Mouse (Mus musculus) CH12.LX (cell line): ENCODE measurements around the gene Slc31a1. TPM values are rescaled to one million over a fixed set of nuclear protein-coding genes. Genes with fewer than 3 reads are reported as not detected.
A peak's percentile ranks its signal among the peaks of the same experiment; 100 is the strongest.

ENCODE experiments used
- DNase-seq: peaks from one replicate; pipeline ENCODE4 v3.0.0-alpha.2; 2013; ENCODE audit errors: extremely low read depth
- H3K27ac ChIP-seq: 2 replicates; pipeline ENCODE4 v1.5.1; 2012; ENCODE audit warnings: low read depth, mild to moderate bottlenecking, control low read depth, moderate library complexity; ENCODE audit not compliant: insufficient read depth
- H3K27me3 ChIP-seq: replicated peaks from 2 replicates; pipeline ENCODE3; 2012; ENCODE audit warnings: inconsistent platforms
- H3K36me3 ChIP-seq, 2 experiments: replicated peaks in 1 of 2; 2 replicates each; pipeline versions ENCODE3 to v1.6.1; 2012; ENCODE audit warnings: inconsistent platforms in 1 of 2, low read length in 1 of 2, mild to moderate bottlenecking in 1 of 2, mixed read lengths in 1 of 2, moderate library complexity in 1 of 2; ENCODE audit not compliant: control insufficient read depth in 1 of 2, insufficient read depth in 1 of 2
- H3K4me1 ChIP-seq, 2 experiments: 2 replicates each; pipeline ENCODE4 v1.6.1; 2012; ENCODE audit warnings: inconsistent platforms in 1 of 2, moderate library complexity in 1 of 2; ENCODE audit not compliant: insufficient read depth in 2 of 2, control insufficient read depth in 1 of 2
- H3K4me2 ChIP-seq: 2 replicates; pipeline ENCODE4 v1.6.1; 2012; ENCODE audit warnings: low read depth, mild to moderate bottlenecking, control low read depth; ENCODE audit not compliant: poor library complexity, insufficient read depth, severe bottlenecking
- H3K4me3 ChIP-seq, 3 experiments: fragments of 150-350 bp in 1 of 3; sonication (generic) in 1 of 3; replicated peaks in 1 of 3; 2 replicates each; pipeline versions ENCODE3 to v1.5.1; 2011 to 2012; ENCODE audit warnings: low read depth in 2 of 3, low read length in 2 of 3, mild to moderate bottlenecking in 2 of 3, moderate library complexity in 2 of 3, control low read depth in 1 of 3, improper control_type of control experiment in 1 of 3, inconsistent platforms in 1 of 3, mixed read lengths in 1 of 3; ENCODE audit not compliant: poor library complexity in 1 of 3
- H3K79me2 ChIP-seq: replicated peaks from 2 replicates; pipeline ENCODE4 v1.6.1; 2012; ENCODE audit warnings: mild to moderate bottlenecking, moderate library complexity; ENCODE audit not compliant: control insufficient read depth, poor library complexity, insufficient read depth, severe bottlenecking; ENCODE audit errors: extremely low read depth
- H3K9ac ChIP-seq: 2 replicates; pipeline ENCODE4 v1.6.1; 2012; ENCODE audit warnings: low read depth, mild to moderate bottlenecking, control low read depth, moderate library complexity; ENCODE audit not compliant: insufficient read depth
- H3K9me3 ChIP-seq: replicated peaks from 2 replicates; pipeline ENCODE3; 2012; ENCODE audit warnings: low read length, inconsistent platforms, mixed read lengths
- BHLHE40 ChIP-seq: IDR thresholded peaks from 2 replicates; pipeline ENCODE4 v1.6.1; 2011; ENCODE audit warnings: mild to moderate bottlenecking, low read depth, low read length, improper control_type of control experiment
- CHD1 ChIP-seq: IDR thresholded peaks from 2 replicates; pipeline ENCODE4 v1.6.1; 2012; ENCODE audit warnings: low read depth, low read length, improper control_type of control experiment, inconsistent platforms
- CHD2 ChIP-seq: IDR thresholded peaks from 2 replicates; pipeline ENCODE4 v1.6.1; 2011; ENCODE audit warnings: low read length, improper control_type of control experiment
- CTCF ChIP-seq, 2 experiments: IDR thresholded peaks in 1 of 2; conservative IDR thresholded peaks in 1 of 2; 2 replicates each; pipeline ENCODE4 v1.5.1; 2011 to 2012; ENCODE audit warnings: low read depth in 2 of 2, low read length in 2 of 2, improper control_type of control experiment in 1 of 2, inconsistent platforms in 1 of 2, mild to moderate bottlenecking in 1 of 2, moderate library complexity in 1 of 2
- E2F4 ChIP-seq: IDR thresholded peaks from 2 replicates; pipeline ENCODE4 v1.6.1; 2011; ENCODE audit warnings: low read depth, low read length, improper control_type of control experiment; ENCODE audit not compliant: insufficient replicate concordance
- ELF1 ChIP-seq: IDR thresholded peaks from 2 replicates; pipeline ENCODE4 v1.6.1; 2014; ENCODE audit warnings: low read depth, mild to moderate bottlenecking, inconsistent platforms, low read length, improper control_type of control experiment
- EP300 ChIP-seq: IDR thresholded peaks from 2 replicates; pipeline ENCODE4 v1.6.1; 2011; ENCODE audit warnings: low read length, improper control_type of control experiment
- ETS1 ChIP-seq: conservative IDR thresholded peaks from 2 replicates; pipeline ENCODE4 v1.6.1; 2012; ENCODE audit warnings: low read depth, mild to moderate bottlenecking, inconsistent platforms, low read length, improper control_type of control experiment, moderate library complexity
- GABPA ChIP-seq: IDR thresholded peaks from 2 replicates; pipeline ENCODE4 v1.6.1; 2012; ENCODE audit warnings: low read depth, low read length, improper control_type of control experiment, inconsistent platforms; ENCODE audit not compliant: insufficient replicate concordance
- HCFC1 ChIP-seq: IDR thresholded peaks from 2 replicates; pipeline ENCODE4 v1.6.1; 2012; ENCODE audit warnings: low read depth, mild to moderate bottlenecking, inconsistent platforms, low read length, improper control_type of control experiment
- IRF4 ChIP-seq: IDR thresholded peaks from 2 replicates; pipeline ENCODE4 v1.6.1; 2014; ENCODE audit warnings: low read depth, mild to moderate bottlenecking, inconsistent platforms, low read length, improper control_type of control experiment
- JUN ChIP-seq: IDR thresholded peaks from 2 replicates; pipeline ENCODE4 v1.6.1; 2011; ENCODE audit warnings: low read depth, mild to moderate bottlenecking, low read length, improper control_type of control experiment, moderate library complexity; ENCODE audit not compliant: insufficient read depth
- JUND ChIP-seq: conservative IDR thresholded peaks from 2 replicates; pipeline ENCODE4 v1.6.1; 2011; ENCODE audit warnings: low read depth, low read length, improper control_type of control experiment
- KAT2A ChIP-seq: IDR thresholded peaks from 2 replicates; pipeline ENCODE4 v1.6.1; 2012; ENCODE audit warnings: low read length, improper control_type of control experiment, inconsistent platforms; ENCODE audit not compliant: insufficient replicate concordance
- MAFK ChIP-seq: IDR thresholded peaks from 2 replicates; pipeline ENCODE4 v1.6.1; 2011; ENCODE audit warnings: low read length, improper control_type of control experiment; ENCODE audit not compliant: insufficient replicate concordance
- MAX ChIP-seq: IDR thresholded peaks from 2 replicates; pipeline ENCODE4 v1.6.1; 2011; ENCODE audit warnings: low read length, improper control_type of control experiment
- MAZ ChIP-seq: IDR thresholded peaks from 2 replicates; pipeline ENCODE4 v1.6.1; 2012; ENCODE audit warnings: low read depth, mild to moderate bottlenecking, inconsistent platforms, low read length, improper control_type of control experiment, moderate library complexity
- MEF2A ChIP-seq: IDR thresholded peaks from 2 replicates; pipeline ENCODE4 v1.6.1; 2014; ENCODE audit warnings: low read depth, mild to moderate bottlenecking, inconsistent platforms, low read length, improper control_type of control experiment, borderline replicate concordance
- MXI1 ChIP-seq: IDR thresholded peaks from 2 replicates; pipeline ENCODE4 v1.6.1; 2011; ENCODE audit warnings: mild to moderate bottlenecking, low read depth, low read length, improper control_type of control experiment
- MYC ChIP-seq: IDR thresholded peaks from 2 replicates; pipeline ENCODE4 v1.6.1; 2011; ENCODE audit warnings: low read depth, mild to moderate bottlenecking, improper control_type of control experiment, low read length
- NELFE ChIP-seq: IDR thresholded peaks from 2 replicates; pipeline ENCODE4 v1.6.1; 2011; ENCODE audit warnings: low read depth, low read length, improper control_type of control experiment
- NRF1 ChIP-seq: IDR thresholded peaks from 2 replicates; pipeline ENCODE4 v1.6.1; 2014; ENCODE audit warnings: low read depth, mild to moderate bottlenecking, inconsistent platforms, low read length, improper control_type of control experiment, moderate library complexity
- PAX5 ChIP-seq: IDR thresholded peaks from 2 replicates; pipeline ENCODE4 v1.6.1; 2012; ENCODE audit warnings: low read length, inconsistent platforms, mixed read lengths
- POLR2A ChIP-seq: IDR thresholded peaks from 2 replicates; pipeline ENCODE4 v1.6.1; 2011; ENCODE audit warnings: low read depth, mild to moderate bottlenecking, improper control_type of control experiment, low read length
- POLR2AphosphoS2 ChIP-seq: IDR thresholded peaks from 2 replicates; pipeline ENCODE4 v1.6.1; 2011; ENCODE audit warnings: low read depth, low read length, improper control_type of control experiment
- RAD21 ChIP-seq: IDR thresholded peaks from 2 replicates; pipeline ENCODE4 v1.6.1; 2011; ENCODE audit warnings: low read depth, mild to moderate bottlenecking, low read length, improper control_type of control experiment, moderate library complexity
- RCOR1 ChIP-seq: conservative IDR thresholded peaks from 2 replicates; pipeline ENCODE4 v1.6.1; 2012; ENCODE audit warnings: low read depth, mild to moderate bottlenecking, inconsistent platforms, low read length, improper control_type of control experiment
- SIN3A ChIP-seq: IDR thresholded peaks from 2 replicates; pipeline ENCODE4 v1.6.1; 2012; ENCODE audit warnings: low read length, improper control_type of control experiment, inconsistent platforms
- SMC3 ChIP-seq: IDR thresholded peaks from 2 replicates; pipeline ENCODE4 v1.6.1; 2011; ENCODE audit warnings: low read depth, low read length, improper control_type of control experiment
- TBP ChIP-seq: conservative IDR thresholded peaks from 2 replicates; pipeline ENCODE4 v1.6.1; 2011; ENCODE audit warnings: low read depth, low read length, improper control_type of control experiment
- TCF12 ChIP-seq: IDR thresholded peaks from 2 replicates; pipeline ENCODE4 v1.6.1; 2014; ENCODE audit warnings: low read depth, mild to moderate bottlenecking, inconsistent platforms, low read length, improper control_type of control experiment
- UBTF ChIP-seq: IDR thresholded peaks from 2 replicates; pipeline ENCODE4 v1.6.1; 2012; ENCODE audit warnings: low read depth, mild to moderate bottlenecking, inconsistent platforms, low read length, improper control_type of control experiment, moderate library complexity
- USF1 ChIP-seq: IDR thresholded peaks from 2 replicates; pipeline ENCODE4 v1.6.1; 2014; ENCODE audit warnings: low read depth, mild to moderate bottlenecking, inconsistent platforms, low read length, improper control_type of control experiment
- USF2 ChIP-seq: conservative IDR thresholded peaks from 2 replicates; pipeline ENCODE4 v1.6.1; 2011; ENCODE audit warnings: low read depth, low read length, improper control_type of control experiment
- ZC3H11A ChIP-seq: IDR thresholded peaks from 2 replicates; pipeline ENCODE4 v1.6.1; 2012; ENCODE audit warnings: low read depth, mild to moderate bottlenecking, inconsistent platforms, low read length, improper control_type of control experiment
- ZKSCAN1 ChIP-seq: IDR thresholded peaks from 2 replicates; pipeline ENCODE4 v1.6.1; 2012; ENCODE audit warnings: low read depth, inconsistent platforms, low read length, improper control_type of control experiment, borderline replicate concordance
- ZMIZ1 ChIP-seq: IDR thresholded peaks from 2 replicates; pipeline ENCODE4 v1.6.1; 2012; ENCODE audit warnings: low read depth, mild to moderate bottlenecking, inconsistent platforms, low read length, improper control_type of control experiment
- ZNF384 ChIP-seq: IDR thresholded peaks from 2 replicates; pipeline ENCODE4 v1.6.1; 2012; ENCODE audit warnings: low read depth, low read length, improper control_type of control experiment, inconsistent platforms
- dilution Hi-C: fragments of 300-500 bp; cut with MboI; formaldehyde crosslinking; loops from 2 replicates; pipeline ENCODE4 v1.14.3; 2020; ENCODE audit warnings: low sequenced_read_pairs; ENCODE audit not compliant: extremely low pct_unique_long_range_greater_than_20kb, extremely low pct_ligation_motif_present
- in situ Hi-C: fragments of 300-500 bp; cut with MboI; formaldehyde crosslinking; loops from 3 replicates; pipeline ENCODE4 v1.14.3; 2019; ENCODE audit warnings: low sequenced_read_pairs, low pct_ligation_motif_present, low pct_unique_long_range_greater_than_20kb, mixed read lengths
- polyA plus RNA-seq: library from polyadenylated mRNA; unstranded; fragments of >175 nt; gene quantifications from 2 replicates; pipeline ENCODE4 v1.2.1, GENCODE M21; 2012; ENCODE audit warnings: low read depth; ENCODE audit not compliant: insufficient read length
- total RNA-seq, 2 experiments: library from RNA; depleted of rRNA; stranded (reverse); fragments of 300-350 nt in 1 of 2; fragments of >200 nt in 1 of 2; gene quantifications; 2 replicates each; pipeline ENCODE4 v1.2.3; 2012 to 2014

Gene Slc31a1
- total RNA-seq (2012; rRNA removed) (14.0 and 16.5 TPM in 2 replicates), total RNA-seq (2014; rRNA removed) (18.1 and 19.7 TPM in 2 replicates), polyA plus RNA-seq (30.3 and 32.5 TPM in 2 replicates)

GRCm38 (mm10) chr4:62360088-62360804 is at the start of gene Slc31a1, which contains the start of gene Fkbp15:
TSS of gene Slc31a1 (plus strand) at chr4:62360727.
TSS of gene Fkbp15 (minus strand) at chr4:62360548.
- H3K79me2 ChIP-seq, result peaks cover 44% of the 10 kb centered on the region
- H3K36me3 ChIP-seq, result peaks cover 0 to 17% of the 10 kb centered on the region in 2 experiments
- H3K9me3 ChIP-seq, result no peaks in the 10 kb centered on the region
- peak within 1 kb of the TSS; percentile 78 for H3K9ac ChIP-seq
- in situ Hi-C loops, result no loop called here
- peak within 1 kb of the TSS; percentile 30; the same call in 1 of the 2 replicates for H3K27ac ChIP-seq
- no peaks in the 10 kb centered on the region for H3K27me3 ChIP-seq
- peak; percentile 99 for DNase-seq
- TF ChIP-seq POLR2AphosphoS2, result peak; percentile 84
- TF ChIP-seq RCOR1, result no peak
- no peak for TF ChIP-seq BHLHE40
- peak; percentile 83; the same call in 1 of the 2 replicates for TF ChIP-seq KAT2A
- peak; percentile 48; the same call in 1 of the 2 replicates for TF ChIP-seq ETS1
- peak; percentile 12; the same call in 1 of the 2 replicates for TF ChIP-seq MYC
- peak; percentile 46; the same call in 1 of the 2 replicates for TF ChIP-seq MAZ
- no peak for TF ChIP-seq JUN
- TF ChIP-seq SMC3, result no peak
- peak; percentile 98 for TF ChIP-seq POLR2A
- TF ChIP-seq MAX, result peak; percentile 44
- no peak for TF ChIP-seq CHD2
- TF ChIP-seq ZKSCAN1, result no peak
- no peak for TF ChIP-seq GABPA
- TF ChIP-seq EP300, result peak; percentile 5; the same call in 1 of the 2 replicates
- peak; percentile 98 for TF ChIP-seq SIN3A
- peak; percentile 88 for TF ChIP-seq TBP
- TF ChIP-seq USF2, result no peak
- TF ChIP-seq ZC3H11A, result no peak
- TF ChIP-seq CHD1, result no peak
- no peak; the same call in none of the 2 replicates for TF ChIP-seq IRF4
- TF ChIP-seq PAX5, result no peak
- TF ChIP-seq ZNF384, result no peak
- no peak for TF ChIP-seq RAD21
- no peak; the same call in 1 of the 2 replicates for TF ChIP-seq NRF1
- no peak for TF ChIP-seq JUND
- TF ChIP-seq UBTF, result no peak
- peak; percentile 63 for TF ChIP-seq TCF12
- TF ChIP-seq CTCF (conservative IDR thresholded peaks at IDR 0.05 in 1 of 2, IDR thresholded peaks at IDR 0.05 in 1 of 2; ENCODE audit: low read depth in 2 of 2, low read length in 2 of 2), result no peak
- no peak for TF ChIP-seq USF1
- TF ChIP-seq ZMIZ1, result peak; percentile 88
- peak; percentile 64; the same call in 1 of the 2 replicates for TF ChIP-seq MEF2A
- TF ChIP-seq HCFC1, result peak; percentile 85
- peak; percentile 91 for TF ChIP-seq ELF1
- TF ChIP-seq E2F4, result peak; percentile 86; the same call in 1 of the 2 replicates
- TF ChIP-seq MXI1, result peak; percentile 93
- TF ChIP-seq NELFE, result peak; percentile 89
- no peak for TF ChIP-seq MAFK
- TF ChIP-seq, all 38 proteins: peak for 18
- dilution Hi-C loops, result no loop called here
- Histone ChIP-seq H3K4me3 (peak within 1 kb of the TSS; percentile 86 to 98 (median 86)), H3K4me1 (peaks cover 2 to 37% of the 10 kb centered on the region in 2 experiments; a peak in 2 of 4 replicates), H3K4me2 (peak within 1 kb of the TSS; percentile 98)
